In genomic region chr19:57193958-57194357, GRCm38 (mm10) we compare ENCODE assay signal across 8 mouse cellular contexts.
DNase-seq lines count a peak whose midpoint lies in the region; ATAC-seq lines count a peak whose summit lies in the region.

No protein-coding gene starts in this region.

- H3K9ac ChIP-seq in hindbrain, embryonic 11.5 days (ENCODE audit: low read depth, low read length) = no peak overlapping the region
- no peak overlapping the region for H3K9ac ChIP-seq in midbrain, embryonic 11.5 days (ENCODE audit: low read length)

- H3K36me3 ChIP-seq in hindbrain, embryonic 11.5 days (ENCODE audit: control insufficient read depth, insufficient read depth, low read length) = no peaks in the 10 kb centered on the region
- no peaks in the 10 kb centered on the region for H3K36me3 ChIP-seq in midbrain, embryonic 11.5 days (ENCODE audit: control insufficient read depth, insufficient read depth, low read length)

- DNase-seq in gastrocnemius, postnatal 10 days = peak; percentile 19
- no peak for DNase-seq in gastrocnemius, adult 8-10 months (ENCODE audit: low spot score in 2 of 2)
- peak; percentile 38 to 50 for DNase-seq in B cell, adult 2 months
- DNase-seq in cerebellum, adult 18-20 months = peak; percentile 81 to 85
- DNase-seq in hindbrain, embryonic 11.5 days (ENCODE audit: low spot score) = peak; percentile 54
- peak; percentile 88 for DNase-seq in midbrain, embryonic 11.5 days (ENCODE audit: low spot score, missing footprints)
- DNase-seq in gastrocnemius, adult 18-20 months (ENCODE audit: low spot score) = no peak

- no peak overlapping the region for H3K27ac ChIP-seq in hindbrain, embryonic 11.5 days (ENCODE audit: low read depth, low read length)
- H3K27ac ChIP-seq in midbrain, embryonic 11.5 days (ENCODE audit: low read depth, low read length) = no peak overlapping the region

- H3K4me2 ChIP-seq in hindbrain, embryonic 11.5 days (replicated peaks; ENCODE audit: low read depth, low read length) = no peak overlapping the region
- H3K4me2 ChIP-seq in midbrain, embryonic 11.5 days = no peak overlapping the region

- no peaks in the 10 kb centered on the region for H3K9me3 ChIP-seq in hindbrain, embryonic 11.5 days (ENCODE audit: control insufficient read depth, low read length)
- no peaks in the 10 kb centered on the region for H3K9me3 ChIP-seq in midbrain, embryonic 11.5 days (ENCODE audit: control insufficient read depth, low read length)

- H3K27me3 ChIP-seq in hindbrain, embryonic 11.5 days (ENCODE audit: control insufficient read depth, insufficient read depth, low read length) = peaks cover 2% of the 10 kb centered on the region; the same call in 1 of the 2 replicates
- H3K27me3 ChIP-seq in midbrain, embryonic 11.5 days (ENCODE audit: control insufficient read depth, insufficient read depth, low read length) = peaks cover 3% of the 10 kb centered on the region

- no peak overlapping the region for H3K4me3 ChIP-seq in hindbrain, embryonic 11.5 days (ENCODE audit: low read depth, low read length)
- no peak overlapping the region for H3K4me3 ChIP-seq in midbrain, embryonic 11.5 days (ENCODE audit: low read depth, low read length)

- peaks cover 9% of the 10 kb centered on the region for H3K4me1 ChIP-seq in hindbrain, embryonic 11.5 days (replicated peaks; ENCODE audit: control insufficient read depth, insufficient read depth, low read length)
- H3K4me1 ChIP-seq in midbrain, embryonic 11.5 days (ENCODE audit: control insufficient read depth, insufficient read depth, low read length) = peaks cover 19% of the 10 kb centered on the region

- WGBS in hindbrain, embryonic 11.5 days = 88% methylated on average over 6 of the region's 6 CpGs
- 87% methylated on average over 6 of the region's 6 CpGs for WGBS in midbrain, embryonic 11.5 days

- ATAC-seq in hindbrain, embryonic 11.5 days (ENCODE audit: low FRiP score) = no peak
- no peak for ATAC-seq in midbrain, embryonic 11.5 days (ENCODE audit: low FRiP score)
- no peak for ATAC-seq in megakaryocyte, adult 5-6 weeks (ENCODE audit: poor library complexity, severe bottlenecking)

Comparison
In these comparisons a context has a peak if more than half of its experiments do, and no peak if none do; other contexts are left out.
1. DNase-seq: peak in gastrocnemius, postnatal 10 days (single experiment), B cell, adult 2 months (2 of 2), cerebellum, adult 18-20 months (2 of 2), hindbrain, embryonic 11.5 days (single experiment) and midbrain, embryonic 11.5 days (single experiment); none in gastrocnemius, adult 8-10 months (0 of 2) and gastrocnemius, adult 18-20 months (single experiment).